Mouse (Mus musculus): ENCODE measurements at regions not wholly inside any gene's neighbourhood (a gene's known extent, or its start where the extent isn't known, plus 50 kb on each side); places are given as distances from the start of the nearest gene placed in this dataset.

GRCm38 (mm10) chr16:79718230-79718629 is 627.3 kb upstream of the Tmprss15 start:
- peak; percentile 83 for DNase-seq

DNA sequence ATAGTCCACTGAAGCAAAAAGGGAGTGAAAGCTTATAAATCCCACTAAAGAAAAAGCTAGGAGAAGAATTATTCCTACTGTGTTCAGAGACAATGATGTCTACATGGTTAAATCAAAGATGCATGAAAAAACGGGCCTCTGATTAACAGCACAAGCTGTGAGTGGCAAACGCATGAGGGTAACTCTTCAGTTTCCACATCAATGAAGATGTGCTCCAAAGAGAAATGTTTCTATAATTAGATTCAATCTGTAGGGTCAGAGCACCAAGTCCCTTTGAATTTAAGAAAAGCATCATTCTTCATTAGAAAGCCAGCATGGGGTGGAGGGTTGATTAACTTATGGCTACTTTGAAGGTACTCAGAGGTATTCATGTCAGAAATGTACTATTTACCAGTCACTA is 601.5 kb upstream of the Tmprss15 start:
- no peak for DNase-seq

DNA sequence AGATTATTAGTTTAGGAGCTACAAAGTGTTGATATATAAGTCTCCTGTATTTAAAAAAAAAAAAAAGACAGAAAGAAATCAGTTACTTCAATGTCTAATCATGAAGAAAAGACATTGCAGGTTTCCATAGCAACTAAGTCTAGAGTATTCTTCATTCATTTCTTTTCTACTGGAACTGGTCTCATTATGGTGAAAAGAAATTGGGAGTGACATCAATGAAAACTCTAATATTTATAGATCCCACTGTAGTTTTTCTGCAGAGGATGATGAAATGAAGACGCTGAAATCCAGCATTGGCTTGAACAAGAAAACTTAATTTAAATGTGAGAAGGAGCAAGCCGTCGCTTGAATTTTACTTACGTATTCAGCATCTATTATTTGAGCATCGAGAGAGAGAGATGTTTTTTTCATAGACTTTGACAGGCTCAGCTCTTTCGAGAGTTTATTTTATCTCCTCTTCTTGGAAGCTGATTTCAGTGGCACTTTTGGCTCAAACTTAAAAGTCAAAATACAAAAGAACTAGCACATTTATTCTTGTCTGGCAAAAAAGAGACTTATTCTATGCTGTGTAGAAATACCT is 560.4 kb upstream of the Tmprss15 start:
- DNase-seq, result no peak

- no peak for DNase-seq
These were observed 550.0 kb upstream of the Tmprss15 start for GRCm38 (mm10) chr16:79640898-79641297.

- peak in 1 of 2 experiments; percentile 7 for DNase-seq
These were observed 536.2 kb upstream of the Tmprss15 start for GRCm38 (mm10) chr16:79627139-79627538.

GRCm38 (mm10) chr16:79611002-79611401 is 520.1 kb upstream of the Tmprss15 start:
- DNase-seq, result no peak

GRCm38 (mm10) chr16:79590891-79591290 is 500.0 kb upstream of the Tmprss15 start:
- no peak for DNase-seq

- DNase-seq, result no peak
These were observed 494.8 kb upstream of the Tmprss15 start for GRCm38 (mm10) chr16:79585745-79586144.

DNA sequence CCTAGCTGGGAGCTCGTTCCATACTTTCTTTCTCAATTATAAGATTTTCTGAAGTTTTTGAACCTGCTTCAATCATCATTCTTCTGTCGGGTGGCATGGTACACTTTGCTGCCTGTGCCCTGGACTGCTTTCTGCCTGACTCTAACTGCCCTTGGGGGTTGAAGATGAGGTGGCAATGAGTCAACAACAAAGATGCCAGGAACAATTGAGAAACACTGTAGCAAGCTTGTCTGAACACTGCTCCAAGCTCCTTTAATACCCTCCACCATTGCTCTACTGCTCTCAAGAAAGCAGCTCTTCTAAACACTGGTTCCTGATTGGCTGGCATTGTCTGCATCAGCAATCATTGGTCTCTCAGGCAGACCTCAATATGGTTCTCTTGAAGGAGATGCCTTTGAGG is 480.0 kb upstream of the Tmprss15 start:
- DNase-seq, result no peak

DNA sequence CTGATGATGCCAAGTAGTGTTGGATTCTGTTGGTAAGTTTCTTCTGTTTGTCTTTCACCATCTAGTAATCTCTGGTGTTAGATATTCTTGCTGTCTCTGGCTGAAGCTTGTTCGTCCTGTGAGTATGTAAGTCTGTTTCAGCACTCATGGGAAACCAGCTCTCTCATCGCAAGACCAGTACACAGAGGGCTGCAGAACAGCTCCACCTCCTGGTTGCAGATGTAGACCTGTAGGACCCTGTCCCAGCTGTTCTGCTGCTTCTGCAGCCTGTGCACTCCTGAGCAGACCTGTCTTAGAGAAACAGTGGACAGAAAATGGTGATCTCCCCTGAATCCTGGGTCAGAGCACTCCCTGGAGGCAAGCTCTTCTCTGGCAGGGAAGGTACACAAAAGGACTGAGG is 443.5 kb upstream of the Tmprss15 start:
- DNase-seq, result no peak

- no peak for DNase-seq
These were observed 401.6 kb upstream of the Tmprss15 start for GRCm38 (mm10) chr16:79492493-79492892.

DNA sequence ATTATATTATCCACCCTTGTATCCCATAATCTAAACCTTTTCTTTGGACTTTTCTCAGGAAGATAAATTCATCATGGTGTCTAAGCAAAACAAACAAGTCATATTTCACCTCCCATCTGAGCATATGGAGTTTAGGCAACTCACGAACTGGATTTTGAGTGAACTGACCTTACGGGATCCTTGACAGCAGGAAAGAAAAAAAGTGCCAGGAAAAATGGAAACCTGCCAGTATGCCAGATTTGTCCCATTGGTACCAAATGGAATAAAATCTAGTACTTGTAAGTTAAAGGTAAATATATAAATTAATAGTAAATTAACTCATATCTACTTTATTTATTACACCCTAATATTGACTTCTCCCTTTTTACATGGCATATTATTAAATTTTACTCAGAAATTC is 360.0 kb upstream of the Tmprss15 start:
- peak; percentile 22 to 57 for DNase-seq

GRCm38 (mm10) chr16:79449732-79450131 is 358.8 kb upstream of the Tmprss15 start:
- DNase-seq, result peak; percentile 67 to 82

DNA sequence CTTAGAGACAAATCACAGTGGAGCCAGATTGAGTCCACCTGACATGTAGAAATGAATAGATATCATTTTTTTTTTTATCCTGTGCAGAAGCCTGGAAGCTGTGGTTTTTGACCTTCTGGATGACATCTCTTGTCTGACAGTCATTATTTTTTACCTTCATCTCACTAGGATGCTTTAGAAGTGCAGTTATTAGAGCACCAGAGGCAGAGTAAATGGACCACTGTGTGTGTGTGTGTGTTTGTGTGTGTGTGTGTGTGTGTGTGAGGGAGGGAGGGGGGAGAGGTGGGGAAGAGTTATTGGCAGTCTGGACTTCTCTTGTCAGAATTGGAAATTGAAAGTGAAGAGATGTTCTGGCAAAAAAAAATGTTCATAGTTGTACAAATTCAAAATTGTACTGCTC is 316.5 kb upstream of the Tmprss15 start:
- no peak for DNase-seq

DNA sequence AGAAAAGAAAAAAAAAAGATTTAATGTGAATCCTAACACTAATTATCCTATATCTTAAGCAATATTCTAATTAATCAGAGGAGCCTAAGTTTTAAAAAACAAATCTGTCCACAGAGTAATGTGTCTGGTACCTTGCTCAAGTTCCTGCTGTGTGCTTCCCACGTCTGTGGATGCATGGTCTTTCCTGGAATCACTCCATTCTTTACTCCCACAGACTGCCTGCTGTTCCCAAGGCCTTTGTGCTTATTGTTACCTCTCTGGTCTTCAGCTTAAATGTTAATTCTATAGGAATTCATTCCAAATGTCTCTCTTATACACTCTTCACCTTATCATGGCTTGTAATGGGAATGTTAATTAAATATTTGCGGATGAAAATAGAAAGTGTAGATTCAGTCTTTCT is 315.3 kb upstream of the Tmprss15 start:
- no peak for DNase-seq

- DNase-seq, result no peak
These were observed 313.2 kb upstream of the Tmprss15 start for GRCm38 (mm10) chr16:79404064-79404463.

DNA sequence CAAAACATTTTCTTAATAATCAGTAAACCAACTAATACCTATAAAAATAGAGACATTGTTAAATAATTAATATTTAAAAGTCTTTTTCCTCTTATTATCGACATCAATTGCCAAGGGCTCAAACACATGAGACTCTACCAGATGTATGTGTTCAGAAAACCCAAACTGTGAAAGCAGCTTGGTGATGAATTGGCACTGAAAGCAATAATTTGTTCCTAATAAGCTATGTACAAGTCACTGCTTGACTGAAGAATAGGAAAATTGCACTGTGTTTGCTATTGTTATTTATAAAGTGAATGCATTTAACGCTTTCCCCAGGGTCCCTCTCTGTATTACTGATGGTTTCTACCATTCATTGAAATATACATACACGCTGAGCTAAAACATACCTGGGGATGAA is 309.2 kb upstream of the Tmprss15 start:
- DNase-seq, result no peak

DNA sequence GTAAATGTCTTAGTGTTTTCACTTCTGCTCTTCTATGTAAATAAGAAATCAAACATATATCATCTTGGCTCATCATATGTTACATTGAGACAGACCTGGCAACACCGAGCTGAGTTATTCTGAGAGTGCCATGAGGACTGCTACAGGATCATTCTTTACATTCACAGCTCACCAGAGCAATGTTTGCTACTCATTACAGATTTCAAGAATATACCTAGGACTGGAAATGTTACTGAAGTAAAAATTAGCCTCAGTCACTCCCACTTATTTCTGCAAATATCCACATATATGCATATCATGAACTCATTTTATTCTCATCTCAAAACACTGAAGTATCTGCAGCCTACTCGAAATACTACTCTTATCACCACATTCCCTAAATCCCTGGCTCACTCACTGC is 307.6 kb upstream of the Tmprss15 start:
- no peak for DNase-seq

GRCm38 (mm10) chr16:79394425-79394824 is 303.5 kb upstream of the Tmprss15 start:
- DNase-seq, result no peak

DNA sequence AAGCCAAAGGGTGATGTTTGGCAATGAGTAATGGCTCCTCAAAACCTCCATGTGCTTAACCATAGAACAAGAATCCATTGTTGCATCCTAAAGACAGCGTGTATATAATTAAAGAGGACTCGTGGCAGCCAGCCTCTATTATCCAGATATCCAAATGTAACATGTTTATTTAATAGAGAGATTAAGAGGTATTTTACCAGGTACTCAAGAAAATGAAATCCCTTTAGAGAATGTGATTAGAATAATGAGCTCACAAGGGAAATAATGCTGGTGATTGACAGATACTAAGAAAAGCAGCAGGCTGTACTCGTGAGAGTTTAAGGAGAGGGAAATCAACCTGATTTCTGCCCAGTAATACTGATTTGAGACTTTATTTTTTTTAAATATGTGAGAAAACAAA is 295.5 kb upstream of the Tmprss15 start:
- no peak for DNase-seq

DNA sequence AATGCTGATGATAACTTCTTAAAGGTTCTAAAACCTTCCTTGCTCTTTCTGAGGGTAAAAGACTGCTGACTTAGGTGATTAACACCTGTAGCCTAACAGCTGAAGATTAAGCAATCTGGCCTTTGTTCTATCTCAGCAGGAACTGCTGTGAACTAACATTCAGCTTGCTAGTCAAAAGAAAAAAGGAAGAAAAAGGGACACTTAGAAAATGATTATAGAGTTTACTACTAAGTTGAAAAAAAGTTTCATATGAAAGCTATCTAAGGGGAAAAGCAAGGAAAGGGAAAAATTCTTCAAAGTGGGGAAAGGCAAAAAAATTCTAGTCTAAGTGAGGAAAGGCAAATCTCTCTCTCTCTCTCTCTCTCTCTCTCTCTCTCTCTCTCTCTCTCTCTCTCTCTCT is 259.2 kb upstream of the Tmprss15 start:
- DNase-seq, result no peak

DNA sequence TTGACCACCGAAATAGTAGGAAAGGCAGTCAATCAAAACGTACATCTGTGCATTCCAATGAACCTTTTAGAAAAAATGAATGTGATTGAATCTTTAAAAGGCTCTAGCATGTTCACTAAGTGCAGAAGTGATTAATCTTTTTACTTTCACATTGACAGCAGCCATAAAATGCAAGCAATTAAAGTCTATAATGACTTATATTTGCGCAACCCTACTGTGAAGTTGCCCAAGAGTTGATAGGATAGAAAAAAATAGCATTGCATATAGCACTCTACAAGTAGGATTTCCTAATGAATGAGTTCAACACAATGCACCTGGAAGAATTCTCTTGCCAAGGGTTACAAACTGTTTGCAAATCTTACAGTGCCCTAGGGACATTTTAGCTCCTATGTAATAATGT is 251.6 kb upstream of the Tmprss15 start:
- DNase-seq, result no peak

GRCm38 (mm10) chr16:79336416-79336815 is 245.5 kb upstream of the Tmprss15 start:
- peak; percentile 62 to 70 for DNase-seq

DNA sequence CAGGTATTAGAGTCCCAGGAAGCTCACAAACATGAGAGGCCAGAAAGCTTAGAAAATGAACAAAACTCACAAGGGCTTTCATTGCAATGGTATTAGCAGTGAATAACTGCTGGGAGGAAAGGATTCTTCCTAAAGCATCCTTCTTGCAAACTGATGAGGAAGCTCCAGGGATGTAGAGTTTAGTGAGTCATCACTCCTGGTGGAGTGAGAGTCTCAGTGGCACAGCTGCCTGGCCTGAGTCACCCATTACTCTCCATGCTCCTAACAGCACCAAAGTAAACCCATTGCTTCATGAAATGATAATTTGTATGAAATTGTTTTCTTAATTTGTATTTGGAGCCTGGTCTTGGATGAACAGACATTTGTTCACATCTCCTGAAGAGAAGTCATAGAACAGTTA is 245.1 kb upstream of the Tmprss15 start:
- no peak for DNase-seq

DNA sequence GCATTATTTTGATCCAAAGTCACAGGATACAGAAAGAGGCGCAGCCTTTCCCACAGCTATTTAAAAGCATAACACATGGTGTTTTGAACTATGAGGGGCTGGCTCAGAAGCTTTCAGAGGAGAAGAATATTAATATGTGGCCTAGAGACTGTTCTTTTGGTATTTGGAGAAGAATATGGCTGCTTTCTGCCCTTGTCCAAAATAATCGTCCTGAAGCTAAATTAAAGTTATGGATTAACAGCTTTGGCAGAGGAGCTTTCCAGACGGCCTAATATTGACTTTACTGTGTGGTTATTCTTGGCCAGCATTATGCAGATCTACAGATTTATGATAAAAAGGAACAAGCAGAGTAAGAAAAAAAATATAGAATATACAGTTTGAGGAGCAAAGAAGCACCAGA is 222.4 kb upstream of the Tmprss15 start:
- DNase-seq, result no peak

GRCm38 (mm10) chr16:79312702-79313101 is 221.8 kb upstream of the Tmprss15 start:
- no peak for DNase-seq

Data from cerebellum, postnatal 25 days (tissue).